Mouse (Mus musculus): ENCODE measurements around the gene Gcg. TPM values are rescaled to one million over a fixed set of nuclear protein-coding genes. Genes with fewer than 3 reads are reported as not detected.

Gene Gcg
- polyA plus RNA-seq, 1 experiment from 2014 or later = 0.23 TPM

GRCm38 (mm10) chr2:62503326-62503725, 19.9 kb upstream of the Gcg start:
- ATAC-seq = no peak
- Histone ChIP-seq H3K36me3 (ENCODE audit: control insufficient read depth, insufficient read depth, low read length) (no peaks in the 10 kb centered on the region), H3K27ac (ENCODE audit: low read length) (no peak overlapping the region), H3K9me3 (replicated peaks; ENCODE audit: control insufficient read depth, low read length, poor library complexity, severe bottlenecking) (no peaks in the 10 kb centered on the region), H3K9ac (ENCODE audit: low read depth, low read length) (no peak overlapping the region), H3K4me2 (ENCODE audit: low read length) (no peak overlapping the region), H3K27me3 (ENCODE audit: control insufficient read depth, insufficient read depth, low read depth, low read length) (no peaks in the 10 kb centered on the region), H3K4me3 (ENCODE audit: low read depth, low read length) (no peak overlapping the region), H3K4me1 (ENCODE audit: control insufficient read depth, insufficient read depth, low read length) (no peaks in the 10 kb centered on the region)
- 78% methylated on average over 5 of the region's 5 CpGs for WGBS

- no peaks in the 10 kb centered on the region for H3K27me3 ChIP-seq (ENCODE audit: control insufficient read depth, insufficient read depth, low read depth, low read length)
- H3K4me2 ChIP-seq (ENCODE audit: low read length) = no peak overlapping the region
- no peak overlapping the region for H3K27ac ChIP-seq (ENCODE audit: low read length)
- no peaks in the 10 kb centered on the region for H3K36me3 ChIP-seq (ENCODE audit: control insufficient read depth, insufficient read depth, low read length)
- no peak for ATAC-seq
- H3K4me3 ChIP-seq (ENCODE audit: low read depth, low read length) = no peak overlapping the region
- no peaks in the 10 kb centered on the region for H3K9me3 ChIP-seq (replicated peaks; ENCODE audit: control insufficient read depth, low read length, poor library complexity, severe bottlenecking)
- no peaks in the 10 kb centered on the region for H3K4me1 ChIP-seq (ENCODE audit: control insufficient read depth, insufficient read depth, low read length)
- 71% methylated on average over 4 of the region's 4 CpGs for WGBS
- H3K9ac ChIP-seq (ENCODE audit: low read depth, low read length) = no peak overlapping the region
These were observed 19.1 kb upstream of the Gcg start for GRCm38 (mm10) chr2:62502516-62502915.

GRCm38 (mm10) chr2:62498821-62499220, 15.4 kb upstream of the Gcg start:
- no peak overlapping the region for H3K4me2 ChIP-seq (ENCODE audit: low read length)
- WGBS = 94% methylated on average over 5 of the region's 5 CpGs
- no peaks in the 10 kb centered on the region for H3K9me3 ChIP-seq (replicated peaks; ENCODE audit: control insufficient read depth, low read length, poor library complexity, severe bottlenecking)
- H3K4me1 ChIP-seq (ENCODE audit: control insufficient read depth, insufficient read depth, low read length) = no peaks in the 10 kb centered on the region
- no peaks in the 10 kb centered on the region for H3K27me3 ChIP-seq (ENCODE audit: control insufficient read depth, insufficient read depth, low read depth, low read length)
- no peaks in the 10 kb centered on the region for H3K36me3 ChIP-seq (ENCODE audit: control insufficient read depth, insufficient read depth, low read length)
- no peak overlapping the region for H3K4me3 ChIP-seq (ENCODE audit: low read depth, low read length)
- no peak overlapping the region for H3K9ac ChIP-seq (ENCODE audit: low read depth, low read length)
- ATAC-seq = no peak
- H3K27ac ChIP-seq (ENCODE audit: low read length) = no peak overlapping the region

DNA sequence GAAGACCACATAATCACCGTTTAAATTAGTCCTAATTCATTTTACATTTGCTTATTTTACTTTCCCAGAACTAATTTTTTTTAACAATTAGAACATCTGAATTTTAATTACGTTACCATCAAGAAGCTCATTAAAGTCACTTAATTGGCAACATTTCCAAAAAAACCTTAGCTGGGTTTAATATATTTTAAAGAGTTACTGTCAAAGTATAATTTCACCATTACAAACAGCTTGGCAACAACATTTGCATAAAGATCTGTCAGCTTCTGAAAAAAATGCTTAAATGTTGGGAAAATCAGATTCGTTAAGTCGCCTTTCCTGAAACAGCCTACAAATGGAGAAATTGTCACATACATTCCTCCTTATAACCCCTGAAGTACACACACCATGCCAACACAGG, 14.6 kb upstream of the Gcg start:
- ATAC-seq = no peak
- Histone ChIP-seq H3K9ac (ENCODE audit: low read depth, low read length) (no peak overlapping the region), H3K36me3 (ENCODE audit: control insufficient read depth, insufficient read depth, low read length) (no peaks in the 10 kb centered on the region), H3K4me2 (ENCODE audit: low read length) (no peak overlapping the region), H3K4me1 (ENCODE audit: control insufficient read depth, insufficient read depth, low read length) (no peaks in the 10 kb centered on the region), H3K27ac (ENCODE audit: low read length) (no peak overlapping the region), H3K4me3 (ENCODE audit: low read depth, low read length) (no peak overlapping the region), H3K9me3 (replicated peaks; ENCODE audit: control insufficient read depth, low read length, poor library complexity, severe bottlenecking) (no peaks in the 10 kb centered on the region), H3K27me3 (ENCODE audit: control insufficient read depth, insufficient read depth, low read depth, low read length) (no peaks in the 10 kb centered on the region)
- 83% methylated on average over 4 of the region's 4 CpGs for WGBS

DNA sequence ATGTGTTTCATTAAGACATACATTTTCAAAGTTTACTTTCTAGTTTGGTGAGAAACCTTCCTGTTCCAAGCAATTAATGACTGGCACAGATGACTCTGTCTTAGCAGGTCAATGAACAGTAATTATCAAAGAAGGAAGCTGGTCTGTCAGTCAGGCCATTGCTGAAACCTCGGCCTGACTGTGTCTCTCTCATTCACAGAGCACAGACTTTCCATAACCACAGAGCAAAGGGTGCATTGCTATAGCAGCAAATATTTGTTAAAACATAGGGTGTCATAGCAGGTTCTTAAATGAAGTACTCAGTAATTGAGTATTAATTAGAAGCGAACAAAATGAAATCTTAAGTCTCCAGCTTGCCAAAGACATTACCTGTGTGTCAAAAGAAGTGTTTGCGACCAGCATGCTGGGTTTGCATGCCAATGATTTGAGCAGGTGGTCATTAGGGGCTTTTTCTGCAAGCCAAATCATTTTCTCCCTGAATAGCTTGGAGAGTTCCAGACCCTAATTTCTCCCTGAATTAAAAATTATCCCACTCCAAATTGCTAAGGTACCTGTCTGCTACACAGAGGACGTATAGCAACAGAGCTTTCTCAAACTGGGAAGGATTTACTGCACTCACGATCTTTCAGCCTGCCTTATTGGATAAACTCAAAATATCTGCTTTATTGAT, 14.0 kb upstream of the Gcg start:
- no peak overlapping the region for H3K27ac ChIP-seq (ENCODE audit: low read length)
- no peak overlapping the region for H3K4me3 ChIP-seq (ENCODE audit: low read depth, low read length)
- no peak overlapping the region for H3K4me2 ChIP-seq (ENCODE audit: low read length)
- WGBS = 68% methylated on average over 5 of the region's 5 CpGs
- H3K27me3 ChIP-seq (ENCODE audit: control insufficient read depth, insufficient read depth, low read depth, low read length) = no peaks in the 10 kb centered on the region
- no peak for ATAC-seq
- H3K9ac ChIP-seq (ENCODE audit: low read depth, low read length) = no peak overlapping the region
- no peaks in the 10 kb centered on the region for H3K36me3 ChIP-seq (ENCODE audit: control insufficient read depth, insufficient read depth, low read length)
- H3K4me1 ChIP-seq (ENCODE audit: control insufficient read depth, insufficient read depth, low read length) = no peaks in the 10 kb centered on the region
- H3K9me3 ChIP-seq (replicated peaks; ENCODE audit: control insufficient read depth, low read length, poor library complexity, severe bottlenecking) = no peaks in the 10 kb centered on the region

- Histone ChIP-seq H3K4me1 (ENCODE audit: control insufficient read depth, insufficient read depth, low read length) (no peaks in the 10 kb centered on the region), H3K9ac (ENCODE audit: low read depth, low read length) (no peak overlapping the region), H3K4me3 (ENCODE audit: low read depth, low read length) (no peak overlapping the region), H3K27me3 (ENCODE audit: control insufficient read depth, insufficient read depth, low read depth, low read length) (no peaks in the 10 kb centered on the region), H3K27ac (ENCODE audit: low read length) (no peak overlapping the region), H3K36me3 (ENCODE audit: control insufficient read depth, insufficient read depth, low read length) (no peaks in the 10 kb centered on the region), H3K9me3 (replicated peaks; ENCODE audit: control insufficient read depth, low read length, poor library complexity, severe bottlenecking) (no peaks in the 10 kb centered on the region), H3K4me2 (ENCODE audit: low read length) (no peak overlapping the region)
- 87% methylated on average over 4 of the region's 4 CpGs for WGBS
- ATAC-seq = no peak
These were observed 12.0 kb upstream of the Gcg start for GRCm38 (mm10) chr2:62495407-62495806.

DNA sequence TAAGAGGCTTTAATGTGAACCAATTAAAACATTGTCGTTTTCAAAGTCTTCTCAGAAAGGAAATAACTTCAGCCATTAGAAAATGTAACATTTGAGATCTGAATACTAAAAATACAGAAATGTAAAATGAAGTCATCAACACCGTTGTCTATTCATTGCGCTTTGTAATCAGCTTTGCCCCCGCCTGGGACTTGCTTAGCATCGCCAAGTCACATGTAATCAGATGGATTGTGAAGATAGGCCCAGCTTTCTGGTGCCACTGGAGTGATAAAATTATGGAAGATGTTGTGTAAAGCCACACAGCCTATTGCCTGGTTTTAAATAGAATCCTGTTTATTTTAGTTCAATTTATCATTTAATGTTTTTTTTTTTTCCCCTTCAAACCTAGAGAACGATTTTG, 6.4 kb upstream of the Gcg start:
- 85% methylated on average over 6 of the region's 6 CpGs for WGBS
- Histone ChIP-seq H3K27ac (ENCODE audit: low read length) (no peak overlapping the region), H3K4me2 (ENCODE audit: low read length) (no peak overlapping the region), H3K4me1 (ENCODE audit: control insufficient read depth, insufficient read depth, low read length) (no peaks in the 10 kb centered on the region), H3K9me3 (replicated peaks; ENCODE audit: control insufficient read depth, low read length, poor library complexity, severe bottlenecking) (no peaks in the 10 kb centered on the region), H3K27me3 (ENCODE audit: control insufficient read depth, insufficient read depth, low read depth, low read length) (no peaks in the 10 kb centered on the region), H3K9ac (ENCODE audit: low read depth, low read length) (no peak overlapping the region), H3K4me3 (ENCODE audit: low read depth, low read length) (no peak overlapping the region), H3K36me3 (ENCODE audit: control insufficient read depth, insufficient read depth, low read length) (no peaks in the 10 kb centered on the region)
- ATAC-seq = no peak

DNA sequence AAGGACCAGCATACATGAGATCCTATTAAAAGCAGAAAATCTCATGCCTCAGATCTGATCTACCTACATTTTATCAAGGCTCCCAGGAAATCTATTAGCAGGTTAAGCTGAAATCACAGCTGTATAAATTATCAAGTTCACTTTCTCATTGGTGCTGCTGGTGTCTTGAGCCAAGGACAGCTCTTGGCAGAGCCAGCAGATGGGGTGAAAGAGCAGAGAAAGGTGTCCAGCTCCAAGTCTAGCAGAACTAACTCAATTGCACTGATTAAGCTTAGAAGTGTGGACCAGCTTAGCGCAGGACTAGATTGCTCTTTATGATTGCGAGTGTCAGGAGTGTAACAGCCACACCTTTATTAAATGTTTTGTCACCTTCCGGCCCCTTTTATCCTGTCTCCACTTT, 1.5 kb upstream of the Gcg start:
- no peak overlapping the region for H3K4me3 ChIP-seq (ENCODE audit: low read depth, low read length)

DNA sequence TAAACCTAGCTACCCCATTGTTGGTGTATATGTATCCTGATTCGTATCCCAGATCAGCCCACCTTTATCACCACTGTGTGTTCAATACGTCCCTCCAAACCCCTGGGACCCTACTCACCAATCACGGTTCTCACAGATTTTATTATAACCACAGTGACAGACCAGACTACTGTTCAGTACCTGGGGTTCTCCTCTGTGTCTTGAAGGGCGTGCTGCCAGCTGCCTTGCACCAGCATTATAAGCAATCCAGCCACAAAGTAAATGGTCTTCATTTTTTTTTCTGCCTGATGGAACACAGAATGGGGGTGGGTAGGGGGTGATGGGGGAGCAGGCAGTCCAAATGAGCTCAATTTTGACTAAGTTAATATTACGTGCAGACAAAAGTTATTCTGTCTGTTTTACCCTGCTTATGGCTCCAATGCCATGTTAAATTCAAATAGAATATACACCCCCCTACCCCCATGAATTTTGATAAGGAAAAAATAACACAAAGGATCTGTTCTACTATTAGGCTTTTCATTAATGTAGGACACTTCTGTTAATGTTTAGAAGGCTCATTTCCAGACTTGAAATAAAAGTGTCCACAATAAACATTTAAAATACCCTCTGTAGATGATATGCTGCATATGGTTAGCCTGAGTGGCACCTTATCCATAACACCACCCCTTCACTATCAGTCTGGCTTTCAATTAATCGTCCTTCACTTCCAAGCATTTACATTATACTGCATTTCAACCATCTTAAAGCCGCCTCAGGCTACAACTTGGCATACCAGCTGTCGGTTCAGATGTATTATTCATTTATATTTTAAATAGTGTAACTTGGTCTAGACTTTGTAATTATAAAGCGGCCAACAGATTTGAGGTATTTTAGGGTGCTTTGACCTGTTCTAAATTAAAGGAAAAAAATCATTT, 2.9 kb downstream of the Gcg start:
- H3K4me2 ChIP-seq (ENCODE audit: low read length) = no peak overlapping the region
- H3K4me3 ChIP-seq (ENCODE audit: low read depth, low read length) = no peak overlapping the region
- no peaks in the 10 kb centered on the region for H3K27me3 ChIP-seq (ENCODE audit: control insufficient read depth, insufficient read depth, low read depth, low read length)
- H3K4me1 ChIP-seq (ENCODE audit: control insufficient read depth, insufficient read depth, low read length) = peaks cover 3% of the 10 kb centered on the region; the same call in 1 of the 2 replicates
- no peak overlapping the region for H3K9ac ChIP-seq (ENCODE audit: low read depth, low read length)
- 60% methylated on average over 9 of the region's 9 CpGs for WGBS
- H3K36me3 ChIP-seq (ENCODE audit: control insufficient read depth, insufficient read depth, low read length) = no peaks in the 10 kb centered on the region
- ATAC-seq = peak; percentile 85
- H3K27ac ChIP-seq (ENCODE audit: low read length) = no peak overlapping the region
- no peaks in the 10 kb centered on the region for H3K9me3 ChIP-seq (replicated peaks; ENCODE audit: control insufficient read depth, low read length, poor library complexity, severe bottlenecking)

More for the DNA sequence above, 1.5 kb upstream of the Gcg start:
- Histone ChIP-seq H3K27ac (ENCODE audit: low read length) (no peak overlapping the region), H3K36me3 (ENCODE audit: control insufficient read depth, insufficient read depth, low read length) (no peaks in the 10 kb centered on the region), H3K9ac (ENCODE audit: low read depth, low read length) (no peak overlapping the region), H3K9me3 (replicated peaks; ENCODE audit: control insufficient read depth, low read length, poor library complexity, severe bottlenecking) (no peaks in the 10 kb centered on the region), H3K4me2 (ENCODE audit: low read length) (no peak overlapping the region), H3K27me3 (ENCODE audit: control insufficient read depth, insufficient read depth, low read depth, low read length) (no peaks in the 10 kb centered on the region), H3K4me1 (ENCODE audit: control insufficient read depth, insufficient read depth, low read length) (peaks cover 3% of the 10 kb centered on the region; the same call in 1 of the 2 replicates)
- no peak for ATAC-seq
- 88% methylated on average over 3 of the region's 3 CpGs for WGBS
